Mouse (Mus musculus) cerebellum, postnatal 25 days (tissue): ENCODE results near the gene Vps33b.
"Not testable (repeated sequence)": the region's sequence is repeated elsewhere in the genome, so short reads cannot be mapped to it uniquely, and the experiment has no call there.

Experiments used
- DNase-seq, 2 experiments: peaks; one replicate each; pipeline ENCODE4 v3.0.0; 2021; ENCODE audit warnings: mixed read lengths in 2 of 2

Gene Vps33b

DNA sequence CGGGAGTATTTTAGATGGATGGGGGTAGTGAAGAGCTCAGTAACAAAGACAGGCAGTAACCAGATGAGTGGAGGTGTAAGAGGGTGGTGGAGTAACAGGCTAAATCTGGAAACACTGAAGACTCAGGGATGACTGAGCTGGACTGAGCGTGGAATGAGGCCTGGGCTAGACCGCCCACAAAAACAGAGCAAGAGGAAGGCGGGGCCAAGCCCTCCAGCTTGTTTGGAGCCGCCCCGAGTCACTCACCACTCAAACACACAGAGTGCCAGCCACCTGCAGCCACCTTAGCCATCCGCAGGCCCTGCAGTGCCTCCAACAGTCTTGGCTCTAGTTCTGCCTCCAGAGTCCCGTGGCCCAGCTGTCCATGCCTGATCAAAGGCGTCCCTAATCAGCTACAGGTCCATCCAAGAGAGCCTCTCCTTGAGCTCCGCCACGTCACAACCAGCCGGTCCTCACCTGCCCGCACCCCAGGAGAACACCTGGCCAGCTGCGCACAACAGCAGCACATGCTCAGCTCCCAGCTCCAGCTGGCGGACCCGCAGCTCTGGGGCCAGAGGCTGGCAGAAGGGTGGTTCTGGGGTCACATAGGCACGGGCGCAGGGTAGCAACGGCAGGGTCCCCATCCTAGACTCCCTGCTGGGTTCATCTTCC is 50.5 kb downstream of the Vps33b start:
- DNase-seq = no peak

- DNase-seq = no peak
Measured at GRCm38 (mm10) chr7:80323336-80323735, 53.9 kb downstream of the Vps33b start.

DNA sequence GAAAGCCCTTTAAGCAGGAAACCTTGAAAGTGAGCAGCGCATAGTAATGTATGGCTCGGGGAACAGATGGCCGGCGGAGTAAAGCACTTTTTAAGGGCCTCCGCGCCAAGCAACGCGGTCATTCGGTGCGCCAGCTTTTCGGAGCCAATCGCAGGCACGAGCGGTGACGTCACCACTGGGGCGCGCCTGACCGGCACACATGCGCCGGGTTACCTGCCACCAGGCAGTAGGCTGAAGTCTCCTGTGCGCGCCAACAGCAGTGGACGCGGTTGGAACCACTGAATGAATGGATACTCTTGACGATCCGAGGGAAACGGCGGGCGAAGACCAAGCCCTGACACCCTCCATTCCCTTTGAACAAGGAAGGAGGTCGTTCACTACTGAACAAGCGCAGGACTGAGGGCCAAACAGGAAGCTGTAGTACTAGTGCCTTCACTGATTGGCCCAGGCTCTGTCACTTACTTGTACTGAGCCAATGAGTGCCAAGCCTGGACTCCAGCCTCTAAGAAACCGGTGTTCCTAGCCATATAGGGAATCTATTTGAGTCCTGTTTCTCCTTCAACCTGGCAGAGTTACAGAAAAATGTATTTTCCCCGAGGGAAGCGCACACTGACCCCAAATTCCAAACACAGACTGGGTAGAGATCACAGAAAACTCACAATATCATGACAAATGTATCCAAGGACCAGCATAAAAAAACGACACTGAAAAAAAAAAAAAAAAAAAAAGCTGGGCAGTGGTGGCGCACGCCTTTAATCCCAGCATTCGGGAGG is 54.8 kb downstream of the Vps33b start, which contains the start of gene Rccd1:
Rccd1 (minus strand) TSS at position 412 of the 773 bp plus-strand sequence.
- DNase-seq = peak; percentile 99

DNA sequence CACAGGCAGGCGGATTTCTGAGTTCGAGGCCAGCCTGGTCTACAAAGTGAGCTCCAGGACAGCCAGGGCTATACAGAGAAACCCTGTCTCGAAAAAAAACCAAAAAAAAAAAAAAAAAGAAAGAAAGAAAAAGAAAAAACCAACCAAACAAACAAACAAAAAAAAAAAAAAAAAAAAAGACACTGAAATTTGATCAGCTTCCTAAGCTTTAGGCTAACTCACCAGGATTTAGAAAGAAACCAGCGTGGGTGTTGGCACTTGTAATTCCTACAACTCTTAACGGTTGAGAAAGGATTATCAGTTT is 55.3 kb downstream of the Vps33b start:
- not testable (repeated sequence) for DNase-seq

GRCm38 (mm10) chr7:80325292-80325868 is 55.9 kb downstream of the Vps33b start:
- no peak for DNase-seq

DNA sequence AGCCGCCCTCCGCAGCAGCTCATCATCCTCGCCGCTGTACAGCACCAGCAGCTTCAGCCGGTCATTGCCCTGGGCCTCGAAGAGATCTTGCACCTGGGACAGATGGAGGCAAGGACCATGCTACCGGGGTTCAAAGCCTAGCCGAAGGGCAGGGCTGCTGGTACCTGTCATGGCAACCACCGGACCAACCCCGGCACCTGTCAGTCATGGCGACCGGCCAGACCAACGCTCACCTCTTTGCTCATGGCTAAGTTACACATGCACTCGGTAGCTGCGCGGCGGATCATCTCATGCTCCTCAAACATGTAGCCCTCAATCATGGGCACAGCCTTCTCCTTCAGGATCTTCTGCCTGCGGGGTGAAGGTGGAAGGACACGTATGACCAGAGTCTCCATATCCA is 56.6 kb downstream of the Vps33b start:
- DNase-seq = peak in 1 of 2 experiments; percentile 55

DNA sequence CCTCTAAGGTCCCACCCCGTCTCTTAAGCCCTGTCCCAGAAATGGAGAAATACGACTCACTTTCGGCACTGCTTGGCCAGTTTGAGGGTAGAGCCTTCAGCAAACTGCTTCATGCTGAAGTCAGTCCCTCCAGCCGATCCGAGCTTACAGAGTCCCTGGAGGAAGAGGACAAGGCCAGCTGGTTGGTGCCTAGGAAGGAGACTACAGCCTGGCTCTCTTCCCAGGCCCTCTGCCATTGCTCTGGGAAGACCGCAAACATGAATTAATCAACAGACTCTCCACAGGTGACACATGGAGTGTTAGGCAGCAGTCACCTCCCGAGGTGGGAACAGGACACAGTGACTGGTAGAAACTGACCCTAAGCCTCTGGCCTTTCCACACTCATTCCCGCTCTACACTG is 60.8 kb downstream of the Vps33b start:
- DNase-seq = peak; percentile 60 to 73

- DNase-seq = no peak
Measured at GRCm38 (mm10) chr7:80331433-80331832, 62.0 kb downstream of the Vps33b start.

- DNase-seq = no peak
Measured at GRCm38 (mm10) chr7:80334848-80335247, 65.4 kb downstream of the Vps33b start.

DNA sequence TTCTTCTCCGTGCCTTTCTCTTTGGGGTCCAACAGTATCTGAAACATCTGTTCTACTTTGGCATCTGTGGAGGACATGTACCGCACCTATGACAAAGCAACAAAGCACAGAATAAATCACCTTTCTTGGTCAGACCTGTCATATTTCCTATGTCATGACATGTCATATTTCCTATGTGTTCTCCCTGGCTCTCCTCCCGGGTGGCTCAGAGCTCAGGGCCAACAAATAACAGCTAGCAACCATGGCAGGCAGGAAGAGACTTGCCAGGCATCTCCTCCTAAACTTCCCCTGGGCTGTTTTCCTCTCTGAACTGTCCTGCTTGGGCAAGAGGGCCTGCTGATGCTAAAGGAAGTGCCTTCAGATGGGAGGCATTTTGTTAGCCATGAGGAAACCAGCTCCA is 67.5 kb downstream of the Vps33b start:
- no peak for DNase-seq

DNA sequence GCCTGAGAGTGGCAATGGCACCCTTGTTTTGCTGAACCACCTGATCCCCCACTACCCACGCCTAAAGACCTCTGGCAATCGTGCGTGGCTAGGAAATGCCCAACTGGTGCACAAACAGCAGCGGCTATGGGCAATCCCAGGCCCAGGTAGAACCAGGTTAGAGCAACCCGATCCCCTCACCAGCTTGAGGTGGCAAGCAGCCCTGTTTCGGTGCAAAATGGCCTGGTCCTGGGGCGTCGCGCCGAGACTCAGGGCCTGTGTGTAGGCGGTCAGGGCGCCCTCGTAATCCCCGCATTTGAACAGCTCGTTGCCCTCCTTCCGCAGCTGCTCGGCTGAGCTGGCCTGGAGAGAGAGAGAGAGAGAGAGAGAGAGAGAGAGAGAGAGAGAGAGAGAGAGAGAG is 69.9 kb downstream of the Vps33b start:
- DNase-seq = peak; percentile 68 to 69

- peak; percentile 98 to 99 for DNase-seq
Measured at GRCm38 (mm10) chr7:80339793-80340628, 70.6 kb downstream of the Vps33b start.

DNA sequence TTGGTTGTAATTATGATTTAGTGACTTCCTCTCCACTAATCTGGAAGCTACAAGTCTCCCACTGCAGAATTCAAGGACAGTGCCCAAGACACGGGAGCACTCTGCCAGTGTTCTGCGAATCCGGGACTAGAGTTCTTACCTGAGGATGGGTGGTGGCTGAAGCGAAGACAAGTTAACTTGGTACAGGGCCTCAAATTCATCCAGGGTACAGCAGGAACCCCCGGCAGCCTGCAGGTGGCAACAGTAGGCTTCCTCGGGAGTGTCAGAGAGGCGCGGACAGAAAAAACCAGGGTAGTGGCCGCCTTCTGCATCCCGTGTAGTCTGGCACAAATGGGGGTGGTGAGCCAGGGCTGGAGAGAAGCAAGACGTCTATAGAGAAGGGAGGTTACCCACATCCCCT is 71.3 kb downstream of the Vps33b start, which contains the start of gene Unc45a:
Unc45a (minus strand) TSS at position 213 of the 400 bp plus-strand sequence.
- DNase-seq = peak; percentile 69 to 77
